Mouse (Mus musculus): Measurements from ENCODE around the gene Scarb1.

- TF ChIP-seq POLR2A (IDR thresholded peaks at IDR 0.05; ENCODE audit: borderline replicate concordance, insufficient read depth, low read length) (no peak), CTCF (IDR thresholded peaks at IDR 0.05; ENCODE audit: borderline replicate concordance, insufficient read depth, low read depth, low read length) (no peak)
Measured at GRCm38 (mm10) chr5:125235398-125235797, 105.5 kb downstream of the Scarb1 start.

Data from cerebellum, adult 2 months (tissue).